Mouse (Mus musculus) ES-Bruce4 (cell line): ENCODE data around the gene Bcl2l15. TPM values are rescaled to one million over a fixed set of nuclear protein-coding genes. Genes with fewer than 3 reads are reported as not detected.
"Not testable (repeated sequence)": the region's sequence is repeated elsewhere in the genome, so short reads cannot be mapped to it uniquely, and the experiment has no call there.

Source experiments
- H3K27ac ChIP-seq: 2 replicates; pipeline ENCODE4 v1.5.1; 2012; ENCODE audit warnings: low read length, inconsistent platforms; ENCODE audit not compliant: insufficient read depth
- H3K27me3 ChIP-seq: 2 replicates; pipeline ENCODE4 v1.6.1; 2012; ENCODE audit warnings: mild to moderate bottlenecking, low read length, inconsistent platforms; ENCODE audit not compliant: control insufficient read depth, poor library complexity, insufficient read depth, severe bottlenecking
- H3K36me3 ChIP-seq: 2 replicates; pipeline ENCODE4 v1.6.1; 2012; ENCODE audit warnings: inconsistent platforms, mild to moderate bottlenecking, low read length, moderate library complexity; ENCODE audit not compliant: control insufficient read depth, poor library complexity, insufficient read depth, severe bottlenecking
- H3K4me1 ChIP-seq: one replicate; pipeline ENCODE4 v1.8.1; 2011; ENCODE audit warnings: low read length; ENCODE audit not compliant: control insufficient read depth, insufficient read depth
- H3K4me3 ChIP-seq: 2 replicates; pipeline ENCODE4 v1.5.1; 2011; ENCODE audit warnings: low read depth, mild to moderate bottlenecking, low read length
- H3K9ac ChIP-seq: 2 replicates; pipeline ENCODE4 v1.6.1; 2012; ENCODE audit warnings: low read depth, mild to moderate bottlenecking, inconsistent platforms; ENCODE audit not compliant: poor library complexity, severe bottlenecking
- H3K9me3 ChIP-seq: replicated peaks from 2 replicates; pipeline ENCODE4 v1.6.1; 2012; ENCODE audit warnings: mild to moderate bottlenecking, low read length, inconsistent platforms; ENCODE audit not compliant: control insufficient read depth, poor library complexity, insufficient read depth, severe bottlenecking
- CTCF ChIP-seq: IDR thresholded peaks from one replicate; pipeline ENCODE4 v1.8.1; 2011; ENCODE audit warnings: low read depth, low read length
- EP300 ChIP-seq: IDR thresholded peaks from 2 replicates; pipeline ENCODE4 v1.6.1; 2011; ENCODE audit warnings: low read depth, low read length; ENCODE audit not compliant: insufficient read depth
- POLR2A ChIP-seq: IDR thresholded peaks from one replicate; pipeline ENCODE4 v1.8.1; 2011; ENCODE audit warnings: low read length; ENCODE audit not compliant: insufficient read depth
- polyA plus RNA-seq: library from polyadenylated mRNA; stranded (reverse); fragments of >200 nt; gene quantifications from 2 replicates; pipeline ENCODE4 v1.2.4, GENCODE M21; 2011; ENCODE audit warnings: low read depth; ENCODE audit not compliant: missing spikeins, insufficient read depth, insufficient read length

Bcl2l15 gene
- polyA plus RNA-seq, 1 experiment = not detected

- Histone ChIP-seq H3K9ac (no peak overlapping the region), H3K27ac (no peak overlapping the region), H3K4me1 (no peaks in the 10 kb centered on the region), H3K4me3 (no peak overlapping the region), H3K9me3 (no peaks in the 10 kb centered on the region), H3K36me3 (no peaks in the 10 kb centered on the region), H3K27me3 (no peaks in the 10 kb centered on the region)
- TF ChIP-seq POLR2A (no peak), CTCF (no peak), EP300 (no peak)
Measured at GRCm38 (mm10) chr3:103829036-103829435, 3.4 kb upstream of the Bcl2l15 start.

- H3K36me3 ChIP-seq, H3K9ac ChIP-seq, H3K27ac ChIP-seq, H3K4me3 ChIP-seq, H3K4me1 ChIP-seq, H3K27me3 ChIP-seq, H3K9me3 ChIP-seq: not testable (repeated sequence)
Measured at GRCm38 (mm10) chr3:103830681-103831080, 1.7 kb upstream of the Bcl2l15 start.

GRCm38 (mm10) chr3:103831146-103831545 lies 1.3 kb upstream of the Bcl2l15 start:
- no peaks in the 10 kb centered on the region for H3K36me3 ChIP-seq
- no peak overlapping the region for H3K27ac ChIP-seq
- no peaks in the 10 kb centered on the region for H3K4me1 ChIP-seq
- no peak overlapping the region for H3K4me3 ChIP-seq
- H3K9me3 ChIP-seq = no peaks in the 10 kb centered on the region
- no peak for TF ChIP-seq POLR2A
- no peak for TF ChIP-seq CTCF
- no peak for TF ChIP-seq EP300
- H3K27me3 ChIP-seq = no peaks in the 10 kb centered on the region
- H3K9ac ChIP-seq = no peak overlapping the region

GRCm38 (mm10) chr3:103834001-103834400 lies 1.6 kb downstream of the Bcl2l15 start:
- TF ChIP-seq CTCF = no peak
- no peak for TF ChIP-seq POLR2A
- TF ChIP-seq EP300 = no peak

GRCm38 (mm10) chr3:103835272-103835950 lies 3.0 kb downstream of the Bcl2l15 start:
- H3K4me1 ChIP-seq = no peaks in the 10 kb centered on the region
- no peaks in the 10 kb centered on the region for H3K36me3 ChIP-seq
- no peaks in the 10 kb centered on the region for H3K9me3 ChIP-seq
- no peak overlapping the region for H3K9ac ChIP-seq
- H3K27ac ChIP-seq = no peak overlapping the region
- TF ChIP-seq POLR2A = no peak
- no peak for TF ChIP-seq EP300
- no peak for TF ChIP-seq CTCF
- no peak overlapping the region for H3K4me3 ChIP-seq
- no peaks in the 10 kb centered on the region for H3K27me3 ChIP-seq

More at GRCm38 (mm10) chr3:103834001-103834400, 1.6 kb downstream of the Bcl2l15 start:
- Histone ChIP-seq H3K36me3 (no peaks in the 10 kb centered on the region), H3K27ac (no peak overlapping the region), H3K9ac (no peak overlapping the region), H3K27me3 (no peaks in the 10 kb centered on the region), H3K4me3 (no peak overlapping the region), H3K9me3 (no peaks in the 10 kb centered on the region), H3K4me1 (no peaks in the 10 kb centered on the region)

GRCm38 (mm10) chr3:103835951-103836310 lies 3.5 kb downstream of the Bcl2l15 start:
- H3K9ac ChIP-seq = no peak overlapping the region
- no peak overlapping the region for H3K27ac ChIP-seq
- no peak for TF ChIP-seq EP300
- TF ChIP-seq CTCF = no peak
- no peak for TF ChIP-seq POLR2A

GRCm38 (mm10) chr3:103836453-103836852 lies 4.1 kb downstream of the Bcl2l15 start:
- Histone ChIP-seq H3K27me3 (no peaks in the 10 kb centered on the region), H3K27ac (no peak overlapping the region)

More at GRCm38 (mm10) chr3:103835951-103836310, 3.5 kb downstream of the Bcl2l15 start:
- Histone ChIP-seq H3K4me3 (no peak overlapping the region), H3K4me1 (no peaks in the 10 kb centered on the region), H3K36me3 (no peaks in the 10 kb centered on the region), H3K9me3 (peaks cover 4% of the 10 kb centered on the region), H3K27me3 (no peaks in the 10 kb centered on the region)

More at GRCm38 (mm10) chr3:103836453-103836852, 4.1 kb downstream of the Bcl2l15 start:
- peaks cover 9% of the 10 kb centered on the region for H3K9me3 ChIP-seq
- H3K36me3 ChIP-seq = no peaks in the 10 kb centered on the region
- H3K4me3 ChIP-seq = no peak overlapping the region
- TF ChIP-seq POLR2A = no peak
- no peak for TF ChIP-seq EP300
- no peak for TF ChIP-seq CTCF
- H3K4me1 ChIP-seq = no peaks in the 10 kb centered on the region
- no peak overlapping the region for H3K9ac ChIP-seq
